Mouse (Mus musculus) embryonic fibroblast, embryonic 13.5 days (primary cell): Measurements from ENCODE around the gene Mcf2l.

Experiments used
- CTCF ChIP-seq: IDR thresholded peaks from 2 replicates; pipeline ENCODE4 v1.5.1; 2011; ENCODE audit warnings: mild to moderate bottlenecking, control low read depth, low read length, moderate library complexity, borderline replicate concordance; ENCODE audit not compliant: insufficient read depth
- POLR2A ChIP-seq: IDR thresholded peaks from 2 replicates; pipeline ENCODE4 v1.6.1; 2011; ENCODE audit warnings: low read depth, mild to moderate bottlenecking, control low read depth, low read length, moderate library complexity

GRCm38 (mm10) chr8:12842342-12842995 is 31.1 kb upstream of the Mcf2l start:
- TF ChIP-seq CTCF: no peak
- no peak for TF ChIP-seq POLR2A
